ENCODE assay signal across 31 mouse cellular contexts in the genomic region with DNA sequence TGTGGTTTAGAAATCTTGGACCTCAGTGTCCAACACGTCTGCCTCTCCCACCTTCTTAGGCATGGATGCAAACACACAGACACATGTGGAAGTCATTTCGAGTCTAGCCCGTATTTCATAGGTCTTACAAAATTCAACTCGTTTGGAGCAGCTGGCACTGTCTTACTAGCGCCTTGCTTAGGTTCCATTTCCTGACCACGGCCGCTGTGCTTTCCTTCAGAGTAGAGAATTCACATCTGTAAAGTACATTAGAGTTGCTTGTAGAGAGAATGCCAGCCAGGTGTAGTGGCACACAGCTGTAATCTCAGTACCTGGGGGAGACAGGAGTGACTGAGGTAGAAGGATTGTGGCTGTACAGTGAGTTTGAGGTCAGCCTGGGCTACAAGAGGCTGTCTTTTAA.
A peak's percentile ranks its signal among the peaks of the same experiment; 100 is the strongest.
DNase-seq lines count a peak whose midpoint lies in the region; ATAC-seq and TF ChIP-seq lines count a peak whose summit lies in the region.
"Had no signal": no experiment of that assay in that cellular context is flagged by ENCODE, and none has a peak within 500 bp of the region (broad histone marks: within the 10 kb centered on the region; RNA-seq: fewer than 3 reads in every experiment).

No protein-coding gene starts in this region.

- no peak for TF ChIP-seq CTCF in heart, adult 2 months (IDR thresholded peaks at IDR 0.05)

- no peak for ATAC-seq in embryonic facial prominence, embryonic 14.5 days (ENCODE audit: low read depth)
- peak; percentile 89 for ATAC-seq in limb, embryonic 13.5 days (ENCODE audit: low FRiP score, low read depth)
- ATAC-seq: CD4-positive, CD25-positive, alpha-beta regulatory T cell, adult 4 months; forebrain, postnatal 0 days; hindbrain, postnatal 0 days; intestine, embryonic 16.5 days; lung, postnatal 0 days; midbrain, embryonic 15.5 days had no signal

- no peak overlapping the region for H3K9ac ChIP-seq in heart, adult 2 months (ENCODE audit: low read depth, low read length)
- H3K9ac ChIP-seq in embryonic facial prominence, embryonic 14.5 days (ENCODE audit: low read depth, low read length): no peak overlapping the region
- H3K9ac ChIP-seq in limb, embryonic 13.5 days: no peak overlapping the region
- H3K9ac ChIP-seq: embryonic facial prominence, embryonic 15.5 days; forebrain, embryonic 12.5 days; forebrain, postnatal 0 days; hindbrain, embryonic 12.5 days; midbrain, embryonic 15.5 days; neural tube, embryonic 12.5 days had no signal

- H3K9me3 ChIP-seq in embryonic facial prominence, embryonic 14.5 days (ENCODE audit: control insufficient read depth, low read length): no peaks in the 10 kb centered on the region
- H3K9me3 ChIP-seq in limb, embryonic 13.5 days: no peaks in the 10 kb centered on the region
- H3K9me3 ChIP-seq: embryonic facial prominence, embryonic 15.5 days; forebrain, embryonic 12.5 days; hindbrain, embryonic 12.5 days; midbrain, embryonic 15.5 days; neural tube, embryonic 12.5 days had no signal

- TF ChIP-seq EP300 in heart, adult 2 months (IDR thresholded peaks at IDR 0.05; ENCODE audit: insufficient read depth, low read depth, low read length): no peak

- TF ChIP-seq POLR2A in heart, adult 2 months (IDR thresholded peaks at IDR 0.05; ENCODE audit: insufficient read depth, low read depth, low read length): no peak

- H3K79me2 ChIP-seq in heart, adult 2 months (replicated peaks; ENCODE audit: control insufficient read depth, insufficient read depth, low read length): no peaks in the 10 kb centered on the region

- peak; percentile 64 for DNase-seq in heart, adult 11 months
- no peak for DNase-seq in heart, adult 2 months
- peak; percentile 23 for DNase-seq in NIH3T3 (ENCODE audit: low read depth)
- peak; percentile 32 for DNase-seq in embryonic facial prominence, embryonic 14.5 days (ENCODE audit: low spot score)
- DNase-seq in layer of hippocampus, adult 9-10 months (ENCODE audit: low spot score): no peak
- DNase-seq in lung, postnatal 14 days: no peak
- DNase-seq in testis, postnatal 10 days (ENCODE audit: low spot score): no peak
- DNase-seq: adrenal gland, postnatal 36 days; cerebellum, adult 18-20 months; cerebellum, postnatal 10 days; forebrain, postnatal 0 days; gastrocnemius, postnatal 10 days; heart, postnatal 36 days; kidney, adult 8-10 months; kidney, postnatal 10 days; lung, adult 18-20 months; thymus, postnatal 14 days had no signal

- no peak overlapping the region for H3K4me3 ChIP-seq in heart, adult 2 months
- no peak overlapping the region for H3K4me3 ChIP-seq in embryonic facial prominence, embryonic 14.5 days (ENCODE audit: low read depth, low read length)
- H3K4me3 ChIP-seq in limb, embryonic 13.5 days: no peak overlapping the region
- H3K4me3 ChIP-seq: embryonic facial prominence, embryonic 15.5 days; forebrain, embryonic 12.5 days; hindbrain, embryonic 12.5 days; left cerebral cortex, adult 2 months; midbrain, embryonic 15.5 days; neural tube, embryonic 12.5 days had no signal

- H3K36me3 ChIP-seq in heart, adult 2 months (ENCODE audit: control insufficient read depth, insufficient read depth, low read length): no peaks in the 10 kb centered on the region
- H3K36me3 ChIP-seq in embryonic facial prominence, embryonic 14.5 days (ENCODE audit: control insufficient read depth, insufficient read depth, low read length): no peaks in the 10 kb centered on the region
- H3K36me3 ChIP-seq in limb, embryonic 13.5 days: no peaks in the 10 kb centered on the region
- H3K36me3 ChIP-seq: embryonic facial prominence, embryonic 15.5 days; forebrain, embryonic 12.5 days; hindbrain, embryonic 12.5 days; midbrain, embryonic 15.5 days; neural tube, embryonic 12.5 days had no signal

- no peaks in the 10 kb centered on the region for H3K27me3 ChIP-seq in heart, adult 2 months (ENCODE audit: control insufficient read depth, insufficient read depth, low read length)
- H3K27me3 ChIP-seq in embryonic facial prominence, embryonic 14.5 days (replicated peaks; ENCODE audit: control insufficient read depth, insufficient read depth, low read length): no peaks in the 10 kb centered on the region
- no peaks in the 10 kb centered on the region for H3K27me3 ChIP-seq in limb, embryonic 13.5 days
- H3K27me3 ChIP-seq: embryonic facial prominence, embryonic 15.5 days; hindbrain, embryonic 12.5 days; midbrain, embryonic 15.5 days; neural tube, embryonic 12.5 days had no signal

- intact Hi-C loops in heart, adult 2 months (cut with DNase I): no loop called here

- no peak overlapping the region for H3K4me2 ChIP-seq in embryonic facial prominence, embryonic 14.5 days (ENCODE audit: low read depth, low read length)
- no peak overlapping the region for H3K4me2 ChIP-seq in limb, embryonic 13.5 days (replicated peaks)
- H3K4me2 ChIP-seq: embryonic facial prominence, embryonic 15.5 days; forebrain, embryonic 12.5 days; heart, embryonic 11.5 days; hindbrain, embryonic 12.5 days; liver, embryonic 11.5 days; midbrain, embryonic 15.5 days; neural tube, embryonic 12.5 days had no signal

- no peak overlapping the region for H3K27ac ChIP-seq in heart, adult 2 months
- H3K27ac ChIP-seq in embryonic facial prominence, embryonic 14.5 days (replicated peaks; ENCODE audit: low read depth, low read length): no peak overlapping the region
- H3K27ac ChIP-seq in limb, embryonic 13.5 days: peak overlapping the region; percentile 70
- H3K27ac ChIP-seq: embryonic facial prominence, embryonic 15.5 days; forebrain, embryonic 12.5 days; hindbrain, embryonic 12.5 days; hindbrain, postnatal 0 days; left cerebral cortex, adult 2 months; macrophage; midbrain, embryonic 15.5 days; neural tube, embryonic 12.5 days had no signal

- no peaks in the 10 kb centered on the region for H3K4me1 ChIP-seq in heart, adult 2 months (ENCODE audit: control insufficient read depth, insufficient read depth, low read length)
- H3K4me1 ChIP-seq in embryonic facial prominence, embryonic 14.5 days (ENCODE audit: control insufficient read depth, insufficient read depth, low read length): no peaks in the 10 kb centered on the region
- peaks cover 30% of the 10 kb centered on the region for H3K4me1 ChIP-seq in limb, embryonic 13.5 days
- H3K4me1 ChIP-seq: embryonic facial prominence, embryonic 15.5 days; forebrain, embryonic 12.5 days; midbrain, embryonic 15.5 days; neural tube, embryonic 12.5 days had no signal

- WGBS in heart, adult 2 months: 62% methylated on average over 7 of the region's 7 CpGs
- 37% methylated on average over 7 of the region's 7 CpGs for WGBS in embryonic facial prominence, embryonic 14.5 days
- WGBS in limb, embryonic 13.5 days: 19% methylated on average over 7 of the region's 7 CpGs

Comparison
In these comparisons a context has a peak if more than half of its experiments do, and no peak if none do; other contexts are left out.
1. DNase-seq: peak in heart, adult 11 months (single experiment), NIH3T3 (single experiment) and embryonic facial prominence, embryonic 14.5 days (single experiment); none in heart, adult 2 months (0 of 2), layer of hippocampus, adult 9-10 months (single experiment), lung, postnatal 14 days (single experiment) and testis, postnatal 10 days (single experiment).